Mouse (Mus musculus) midbrain, embryonic 13.5 days (tissue): Measurements from ENCODE around the gene Ppp1r14c. TPM values are rescaled to one million over a fixed set of nuclear protein-coding genes. Genes with fewer than 3 reads are reported as not detected.
"Not testable (repeated sequence)": the region's sequence is repeated elsewhere in the genome, so short reads cannot be mapped to it uniquely, and the experiment has no call there.

Experiments used
- ATAC-seq: fragments of 200-750 bp; cut with Nextera tagmentation; 2 replicates; pipeline ENCODE4 v1.8.0; 2017; ENCODE audit warnings: mild to moderate bottlenecking, moderate TSS enrichment, moderate library complexity
- H3K27ac ChIP-seq: fragments of 300-500 bp; sonication (generic); 2 replicates; pipeline ENCODE4 v1.5.1; 2015; ENCODE audit warnings: inconsistent platforms, mild to moderate bottlenecking, moderate library complexity
- H3K27me3 ChIP-seq: fragments of 300-500 bp; sonication (generic); 2 replicates; pipeline ENCODE4 v1.6.1; 2015; ENCODE audit warnings: mild to moderate bottlenecking, inconsistent platforms
- H3K36me3 ChIP-seq: fragments of 300-500 bp; sonication (generic); 2 replicates; pipeline ENCODE4 v1.6.1; 2015; ENCODE audit warnings: mild to moderate bottlenecking, inconsistent platforms
- H3K4me1 ChIP-seq: fragments of 300-500 bp; sonication (generic); replicated peaks from 2 replicates; pipeline ENCODE4 v1.6.1; 2015; ENCODE audit warnings: inconsistent platforms
- H3K4me2 ChIP-seq: fragments of 300-500 bp; sonication (generic); replicated peaks from 2 replicates; pipeline ENCODE4 v1.6.1; 2015; ENCODE audit warnings: moderate library complexity, mild to moderate bottlenecking, inconsistent platforms
- H3K4me3 ChIP-seq: fragments of 300-500 bp; sonication (generic); replicated peaks from 2 replicates; pipeline ENCODE4 v1.5.1; 2015; ENCODE audit warnings: mild to moderate bottlenecking, inconsistent platforms
- H3K9ac ChIP-seq: fragments of 300-500 bp; sonication (generic); replicated peaks from 2 replicates; pipeline ENCODE4 v1.6.1; 2015; ENCODE audit warnings: mild to moderate bottlenecking, inconsistent platforms
- H3K9me3 ChIP-seq: fragments of 300-500 bp; sonication (generic); 2 replicates; pipeline ENCODE4 v1.6.1; 2016; ENCODE audit warnings: mild to moderate bottlenecking, inconsistent platforms
- WGBS: fragments of 180-500 bp; shearing (Covaris S2); methylation state at CpG from one replicate; pipeline ENCODE4 v1.1.7; 2015; 5-methylcytosine and 5-hydroxymethylcytosine counted together
- polyA plus RNA-seq: library from polyadenylated mRNA; unstranded; fragments of >200 nt; fragmentation: Nextera tagmentation; extraction: Ambion mirVana; gene quantifications from 2 replicates; pipeline ENCODE4 v1.2.1, GENCODE M21; 2015

Gene Ppp1r14c
- polyA plus RNA-seq, 1 experiment from 2014 or later, result 22.3 TPM

- Histone ChIP-seq H3K9me3 (no peaks in the 10 kb centered on the region; the same call in 1 of the 2 replicates), H3K27me3 (no peaks in the 10 kb centered on the region), H3K9ac (no peak overlapping the region), H3K4me2 (no peak overlapping the region), H3K4me1 (no peaks in the 10 kb centered on the region), H3K4me3 (no peak overlapping the region), H3K27ac (no peak overlapping the region), H3K36me3 (no peaks in the 10 kb centered on the region)
- WGBS, result 61% methylated on average over 2 of the region's 2 CpGs
- ATAC-seq, result no peak
These were observed 75.0 kb downstream of the Ppp1r14c start for GRCm38 (mm10) chr10:3440722-3441471.

GRCm38 (mm10) chr10:3446748-3447147 lies 80.9 kb downstream of the Ppp1r14c start:
- WGBS, result 93% methylated on average over 10 of the region's 10 CpGs
- not testable (repeated sequence) for H3K9ac ChIP-seq, H3K4me1 ChIP-seq, H3K27me3 ChIP-seq, H3K4me3 ChIP-seq, H3K4me2 ChIP-seq, ATAC-seq, H3K36me3 ChIP-seq, H3K9me3 ChIP-seq, H3K27ac ChIP-seq

GRCm38 (mm10) chr10:3448699-3449098 lies 82.8 kb downstream of the Ppp1r14c start:
- no peaks in the 10 kb centered on the region for H3K9me3 ChIP-seq
- 95% methylated on average over 5 of the region's 5 CpGs for WGBS
- H3K4me2 ChIP-seq, result no peak overlapping the region
- no peaks in the 10 kb centered on the region for H3K27me3 ChIP-seq
- no peaks in the 10 kb centered on the region for H3K4me1 ChIP-seq
- H3K36me3 ChIP-seq, result no peaks in the 10 kb centered on the region
- H3K27ac ChIP-seq, result no peak overlapping the region
- no peak overlapping the region for H3K4me3 ChIP-seq
- ATAC-seq, result no peak
- no peak overlapping the region for H3K9ac ChIP-seq

- no peak overlapping the region for H3K4me2 ChIP-seq
- H3K4me3 ChIP-seq, result no peak overlapping the region
- 74% methylated on average over 4 of the region's 4 CpGs for WGBS
- H3K9me3 ChIP-seq, result no peaks in the 10 kb centered on the region
- no peaks in the 10 kb centered on the region for H3K27me3 ChIP-seq
- no peaks in the 10 kb centered on the region for H3K4me1 ChIP-seq
- H3K27ac ChIP-seq, result no peak overlapping the region
- no peaks in the 10 kb centered on the region for H3K36me3 ChIP-seq
- ATAC-seq, result no peak
- no peak overlapping the region for H3K9ac ChIP-seq
These were observed 86.1 kb downstream of the Ppp1r14c start for GRCm38 (mm10) chr10:3451930-3452329.

GRCm38 (mm10) chr10:3452822-3453475 lies 87.1 kb downstream of the Ppp1r14c start:
- ATAC-seq, result no peak
- Histone ChIP-seq H3K4me1 (no peaks in the 10 kb centered on the region), H3K27ac (no peak overlapping the region), H3K9me3 (no peaks in the 10 kb centered on the region), H3K36me3 (no peaks in the 10 kb centered on the region), H3K9ac (no peak overlapping the region), H3K4me2 (no peak overlapping the region), H3K4me3 (no peak overlapping the region), H3K27me3 (no peaks in the 10 kb centered on the region)
- 79% methylated on average over 3 of the region's 3 CpGs for WGBS

- ATAC-seq, result no peak
- no peaks in the 10 kb centered on the region for H3K9me3 ChIP-seq
- H3K4me2 ChIP-seq, result no peak overlapping the region
- H3K9ac ChIP-seq, result no peak overlapping the region
- WGBS, result 78% methylated on average over 1 of the region's 1 CpGs
- no peaks in the 10 kb centered on the region for H3K27me3 ChIP-seq
- H3K4me1 ChIP-seq, result no peaks in the 10 kb centered on the region
- no peak overlapping the region for H3K4me3 ChIP-seq
- H3K27ac ChIP-seq, result no peak overlapping the region
- H3K36me3 ChIP-seq, result no peaks in the 10 kb centered on the region
These were observed 92.8 kb downstream of the Ppp1r14c start for GRCm38 (mm10) chr10:3458686-3459085.

GRCm38 (mm10) chr10:3460841-3461240 lies 95.0 kb downstream of the Ppp1r14c start:
- Histone ChIP-seq H3K27me3 (no peaks in the 10 kb centered on the region), H3K4me2 (no peak overlapping the region), H3K36me3 (no peaks in the 10 kb centered on the region), H3K9me3 (no peaks in the 10 kb centered on the region), H3K9ac (no peak overlapping the region), H3K27ac (no peak overlapping the region), H3K4me3 (no peak overlapping the region), H3K4me1 (no peaks in the 10 kb centered on the region)
- no peak for ATAC-seq
- WGBS, result 89% methylated on average over 1 of the region's 1 CpGs

GRCm38 (mm10) chr10:3466135-3466626 lies 100.3 kb downstream of the Ppp1r14c start:
- ATAC-seq, result no peak
- H3K27me3 ChIP-seq, result no peaks in the 10 kb centered on the region
- no peak overlapping the region for H3K4me2 ChIP-seq
- H3K9ac ChIP-seq, result no peak overlapping the region
- H3K9me3 ChIP-seq, result no peaks in the 10 kb centered on the region
- no peak overlapping the region for H3K27ac ChIP-seq
- WGBS, result 93% methylated on average over 4 of the region's 4 CpGs
- H3K36me3 ChIP-seq, result no peaks in the 10 kb centered on the region
- no peak overlapping the region for H3K4me3 ChIP-seq
- H3K4me1 ChIP-seq, result no peaks in the 10 kb centered on the region

GRCm38 (mm10) chr10:3468590-3468989 lies 102.7 kb downstream of the Ppp1r14c start:
- Histone ChIP-seq H3K9ac (no peak overlapping the region), H3K27me3 (no peaks in the 10 kb centered on the region), H3K4me1 (no peaks in the 10 kb centered on the region), H3K9me3 (no peaks in the 10 kb centered on the region), H3K4me2 (no peak overlapping the region), H3K27ac (no peak overlapping the region), H3K36me3 (no peaks in the 10 kb centered on the region), H3K4me3 (no peak overlapping the region)
- WGBS, result 91% methylated on average over 4 of the region's 4 CpGs
- ATAC-seq, result no peak

GRCm38 (mm10) chr10:3476611-3477010 lies 110.8 kb downstream of the Ppp1r14c start:
- no peaks in the 10 kb centered on the region for H3K9me3 ChIP-seq
- no peaks in the 10 kb centered on the region for H3K36me3 ChIP-seq
- H3K4me2 ChIP-seq, result no peak overlapping the region
- H3K4me1 ChIP-seq, result no peaks in the 10 kb centered on the region
- WGBS, result 38% methylated on average over 1 of the region's 1 CpGs
- H3K27me3 ChIP-seq, result no peaks in the 10 kb centered on the region
- ATAC-seq, result 0 out of 2 replicates have a peak, but pooled peaks have one; percentile 27
- no peak overlapping the region for H3K27ac ChIP-seq
- no peak overlapping the region for H3K9ac ChIP-seq
- H3K4me3 ChIP-seq, result no peak overlapping the region

GRCm38 (mm10) chr10:3479772-3480171 lies 113.9 kb downstream of the Ppp1r14c start:
- no peak for ATAC-seq
- WGBS, result 75% methylated on average over 1 of the region's 1 CpGs
- Histone ChIP-seq H3K27me3 (no peaks in the 10 kb centered on the region), H3K36me3 (no peaks in the 10 kb centered on the region), H3K4me1 (no peaks in the 10 kb centered on the region), H3K9ac (no peak overlapping the region), H3K27ac (no peak overlapping the region), H3K4me2 (no peak overlapping the region), H3K4me3 (no peak overlapping the region), H3K9me3 (0 out of 2 replicates have a peak, but pooled peaks cover 3% of the 10 kb centered on the region)

- no peak overlapping the region for H3K27ac ChIP-seq
- H3K36me3 ChIP-seq, result no peaks in the 10 kb centered on the region
- no peak overlapping the region for H3K9ac ChIP-seq
- H3K4me2 ChIP-seq, result no peak overlapping the region
- H3K9me3 ChIP-seq, result no peaks in the 10 kb centered on the region
- 89% methylated on average over 3 of the region's 3 CpGs for WGBS
- no peak overlapping the region for H3K4me3 ChIP-seq
- ATAC-seq, result no peak
- no peaks in the 10 kb centered on the region for H3K27me3 ChIP-seq
- no peaks in the 10 kb centered on the region for H3K4me1 ChIP-seq
These were observed 124.2 kb downstream of the Ppp1r14c start for GRCm38 (mm10) chr10:3490052-3490451.
